Mouse (Mus musculus): ENCODE data around the gene E2f2.

Gene E2f2

DNA sequence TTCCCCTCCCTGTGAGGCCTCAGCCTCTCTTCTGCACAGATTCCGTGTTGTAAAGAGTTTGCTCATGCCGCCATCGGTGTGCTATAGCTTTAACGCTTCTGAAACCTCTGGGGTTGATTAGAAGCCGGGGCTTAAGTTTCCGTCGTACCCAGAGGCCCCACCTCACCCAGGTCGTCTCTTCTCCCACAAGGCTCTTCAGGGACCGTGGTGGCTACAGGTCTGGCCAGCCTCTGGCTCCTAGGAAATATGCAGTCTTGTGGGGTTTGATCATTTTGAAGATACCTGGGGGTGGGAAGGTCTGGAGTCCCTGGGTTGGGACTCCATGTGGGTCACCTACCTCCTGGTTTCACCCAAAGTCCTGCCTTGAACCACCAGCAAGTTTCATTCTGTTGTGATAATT, 23.4 kb downstream of the E2f2 start:
- in situ Hi-C loops (cut with MboI; ENCODE audit: unreplicated experiment in 2 of 2) = loop anchor here (5.0 kb wide), 1 partner anchor 33 kb away; no protein-coding TSS in a partner anchor

DNA sequence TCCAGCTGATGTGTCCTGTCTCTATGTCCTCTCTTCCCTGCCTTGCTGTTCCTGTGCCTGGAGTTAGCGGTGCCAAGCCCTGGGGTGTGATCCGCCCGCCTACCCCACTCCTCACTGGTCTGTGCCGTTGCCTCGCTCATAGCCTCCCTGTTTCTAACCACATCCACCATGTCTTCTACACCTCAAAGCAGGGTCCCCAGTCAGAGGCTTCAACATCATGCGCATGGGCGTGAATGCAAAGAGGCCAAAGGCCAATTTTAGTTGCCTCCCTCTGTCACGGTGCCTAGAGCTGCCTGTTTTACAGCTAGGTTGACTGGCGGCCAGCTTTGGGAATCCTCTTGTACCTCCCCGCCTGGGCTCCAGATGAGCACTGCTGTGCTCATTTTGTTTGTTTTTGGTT, 24.0 kb downstream of the E2f2 start:
- in situ Hi-C loops (cut with MboI; ENCODE audit: unreplicated experiment in 2 of 2) = loop anchor here (5.0 kb wide), 1 partner anchor 34 kb away; no protein-coding TSS in a partner anchor

DNA sequence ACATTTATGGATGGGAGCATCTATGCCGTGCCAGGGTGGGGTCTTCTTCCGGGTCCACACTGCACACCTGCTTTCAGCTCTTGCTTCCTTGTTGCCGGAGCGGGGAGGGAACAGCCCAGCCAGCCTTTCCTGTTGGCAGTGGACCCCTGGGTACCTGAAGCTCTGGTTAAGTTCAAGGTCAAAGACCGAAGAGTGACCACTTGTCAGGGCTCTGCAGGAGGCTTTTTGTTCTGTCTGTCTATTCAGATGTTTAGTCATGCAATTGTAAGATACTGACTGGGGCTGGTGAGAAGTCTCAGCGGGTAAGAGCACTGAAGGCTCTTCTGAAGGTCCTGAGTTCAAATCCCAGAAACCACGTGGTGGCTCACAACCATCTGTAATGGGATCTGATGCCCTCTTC, 26.7 kb downstream of the E2f2 start:
- in situ Hi-C loops (cut with MboI; ENCODE audit: unreplicated experiment in 2 of 2) = loop anchor here (5.0 kb wide), 1 partner anchor 37 kb away; no protein-coding TSS in a partner anchor

DNA sequence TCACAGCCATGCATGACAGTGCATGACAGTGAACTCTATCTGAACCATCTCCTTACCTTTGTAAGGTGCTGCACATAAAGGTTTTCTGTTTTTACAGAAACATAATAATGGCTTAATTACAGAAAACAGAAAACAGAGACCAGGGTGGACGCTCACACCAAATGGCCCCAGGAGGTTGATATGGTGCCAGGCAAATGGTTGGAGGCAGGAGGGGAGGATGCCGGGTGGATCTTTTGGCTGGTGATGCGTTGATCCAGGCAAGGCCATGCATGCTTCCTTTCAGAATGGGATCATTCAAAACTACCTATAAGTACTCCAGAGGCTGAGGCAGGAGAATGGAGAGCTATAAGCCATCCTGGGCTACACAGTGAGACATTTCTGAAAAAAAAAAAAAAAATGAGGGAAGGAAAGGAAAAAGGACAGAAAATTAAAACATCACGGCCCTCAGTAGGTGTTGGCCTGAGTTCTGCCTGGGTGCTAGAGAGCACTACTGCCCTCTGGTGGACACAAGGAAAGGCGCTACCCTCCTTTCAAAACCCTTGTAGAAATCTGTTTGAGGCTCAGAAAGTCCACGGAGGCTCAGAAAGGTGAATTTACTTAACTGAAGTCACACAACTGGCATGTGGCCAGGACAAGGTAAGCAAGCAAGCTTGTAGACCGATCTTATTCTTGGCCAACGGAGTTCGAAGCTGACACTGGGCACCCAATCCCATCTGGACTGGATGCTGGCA, 27.5 kb downstream of the E2f2 start:
- in situ Hi-C loops (cut with MboI; ENCODE audit: unreplicated experiment in 2 of 2) = loop anchor here (5.0 to 25.0 kb wide), 4 partner anchors 37 to 863 kb away; partner anchors contain the start of gene Lactbl1 (in 1 of the 2)

DNA sequence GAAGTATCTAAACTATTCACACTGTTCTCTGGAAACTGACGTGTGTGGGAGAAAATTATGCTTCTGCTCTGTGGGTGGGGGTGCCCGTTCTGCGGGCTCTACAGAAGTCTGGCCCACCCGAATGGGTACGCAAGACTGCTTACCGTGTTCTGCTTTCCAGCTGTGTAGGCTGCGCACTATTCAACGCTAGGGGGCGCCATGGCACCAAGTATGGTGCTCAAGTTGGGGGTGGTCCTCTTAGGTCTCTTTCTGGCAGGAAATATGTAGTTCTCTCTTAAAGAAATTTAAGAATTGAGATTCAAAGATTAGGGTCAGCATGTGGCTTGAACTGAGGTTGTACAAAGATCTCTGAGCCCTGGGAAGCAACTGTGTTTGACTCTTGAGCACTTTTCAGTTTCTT, 30.3 kb downstream of the E2f2 start:
- in situ Hi-C loops (cut with MboI; ENCODE audit: unreplicated experiment in 2 of 2) = loop anchor here (5.0 to 25.0 kb wide), 3 partner anchors 40 to 860 kb away; partner anchors contain the start of gene Lactbl1 (in 1 of the 2)

DNA sequence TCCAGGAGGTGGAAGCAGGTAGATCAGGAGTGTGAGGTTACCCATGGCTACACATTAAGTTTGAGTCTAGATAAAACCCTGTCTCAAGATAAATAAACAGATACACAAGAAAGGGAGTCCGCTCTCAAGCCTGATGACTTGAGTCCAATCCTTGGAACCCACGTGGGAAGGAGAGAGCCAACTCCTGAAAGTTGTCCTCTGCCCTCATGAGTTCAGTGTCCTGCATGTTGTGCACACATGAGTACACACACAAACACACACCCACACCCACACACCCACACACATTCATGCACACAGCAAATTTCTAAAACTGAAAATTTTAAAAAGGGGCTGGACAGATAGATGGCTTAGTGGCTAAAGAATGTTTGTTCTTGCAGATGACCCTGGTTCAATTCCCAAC, 32.6 kb downstream of the E2f2 start:
- in situ Hi-C loops (cut with MboI; ENCODE audit: unreplicated experiment in 2 of 2) = loop anchor here (5.0 to 25.0 kb wide), 3 partner anchors 38 to 858 kb away; partner anchors contain the start of gene Lactbl1 (in 1 of the 2)

DNA sequence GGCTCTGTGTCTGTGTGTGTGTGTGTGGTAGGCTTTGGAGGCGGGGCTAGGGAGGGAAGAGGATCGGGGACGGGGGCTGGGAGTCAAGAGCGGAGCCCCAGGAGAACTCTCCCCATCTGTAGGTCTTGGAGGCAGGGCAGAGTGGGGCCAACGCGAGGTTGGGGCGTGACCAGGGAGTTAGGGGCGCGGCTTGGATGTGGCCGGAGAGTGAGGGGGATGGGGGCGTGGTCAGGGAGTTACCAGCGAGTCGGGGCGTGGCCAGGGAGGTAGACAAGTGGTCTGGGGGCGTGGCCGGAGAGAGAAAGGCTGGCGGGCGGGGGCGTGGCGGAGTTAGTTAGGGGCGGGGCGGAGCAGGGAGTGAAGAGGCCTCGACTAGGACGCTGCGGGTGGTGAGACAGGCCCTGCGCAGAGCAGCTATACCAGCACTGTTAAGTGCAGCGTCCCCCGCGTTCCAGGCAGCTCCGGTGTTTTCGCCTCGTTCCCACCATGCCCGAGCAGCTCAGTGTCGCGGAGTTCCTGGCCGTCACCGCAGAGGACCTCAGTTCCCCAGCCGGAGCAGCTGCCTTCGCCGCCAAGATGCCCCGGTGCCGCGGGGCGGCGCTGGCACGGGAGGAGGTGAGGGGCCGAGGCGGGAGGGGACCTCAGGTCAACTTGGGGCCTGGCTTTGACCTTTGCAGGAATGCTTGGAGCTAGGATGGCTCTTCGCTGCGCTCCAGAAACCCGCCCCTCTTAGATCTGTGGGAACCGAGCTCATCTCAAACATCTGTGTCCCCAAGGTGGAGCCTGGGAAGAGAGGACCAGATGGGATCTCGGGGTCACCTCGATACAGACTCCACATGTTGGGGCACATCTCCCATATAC, 34.1 kb downstream of the E2f2 start, which contains the start of gene Asap3:
Gene Asap3 (plus strand): TSS at position 333 of the 861 bp plus-strand sequence.
- in situ Hi-C loops (cut with MboI; ENCODE audit: unreplicated experiment in 2 of 2) = loop anchor here (5.0 to 25.0 kb wide), 3 partner anchors 36 to 856 kb away; partner anchors contain the start of gene Lactbl1 (in 1 of the 2)

DNA sequence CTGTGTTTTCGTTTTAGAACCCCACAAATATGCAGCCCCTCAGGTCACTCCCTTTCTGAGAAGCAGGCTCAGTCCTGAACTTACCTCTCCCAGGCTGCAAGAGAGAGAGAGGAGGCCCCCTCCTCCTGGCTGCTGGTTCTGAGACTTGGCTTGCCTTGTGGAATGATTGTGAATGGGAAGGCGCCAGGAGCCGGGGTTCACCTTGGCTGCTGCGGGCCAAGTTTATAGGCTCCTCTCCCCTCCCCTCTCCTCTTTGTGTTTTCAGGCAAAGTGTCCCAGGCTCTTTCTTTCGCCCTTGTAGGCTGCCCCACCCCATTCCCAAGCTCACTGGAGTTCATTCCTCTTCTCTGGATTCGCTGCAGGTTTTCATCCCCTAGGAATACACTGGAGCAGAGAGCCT, 34.7 kb downstream of the E2f2 start:
- in situ Hi-C loops (cut with MboI; ENCODE audit: unreplicated experiment in 2 of 2) = loop anchor here (5.0 to 25.0 kb wide), 3 partner anchors 35 to 855 kb away; partner anchors contain the start of gene Lactbl1 (in 1 of the 2)

DNA sequence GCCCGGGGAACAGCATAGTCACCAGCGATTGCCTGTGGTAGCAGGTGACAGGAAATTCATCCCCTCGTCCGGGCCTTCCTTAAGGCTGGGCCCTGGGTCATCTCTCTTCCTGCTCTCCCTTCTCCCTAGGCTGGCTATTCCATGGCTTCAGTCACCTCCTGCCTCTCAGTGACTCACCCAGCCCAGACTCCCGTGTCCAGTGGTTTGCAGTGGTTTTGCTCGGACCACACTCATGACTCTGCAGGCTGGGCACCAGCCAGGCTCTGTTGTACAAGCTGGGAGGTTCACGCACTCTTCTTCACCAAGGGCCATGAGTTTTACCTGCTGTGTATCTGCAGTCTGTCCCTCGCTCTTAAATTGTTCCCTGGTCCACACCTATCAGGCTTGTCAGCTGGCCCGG, 38.7 kb downstream of the E2f2 start:
- in situ Hi-C loops (cut with MboI; ENCODE audit: unreplicated experiment in 2 of 2) = loop anchor here (25.0 kb wide), 1 partner anchor 851 kb away; no protein-coding TSS in a partner anchor

DNA sequence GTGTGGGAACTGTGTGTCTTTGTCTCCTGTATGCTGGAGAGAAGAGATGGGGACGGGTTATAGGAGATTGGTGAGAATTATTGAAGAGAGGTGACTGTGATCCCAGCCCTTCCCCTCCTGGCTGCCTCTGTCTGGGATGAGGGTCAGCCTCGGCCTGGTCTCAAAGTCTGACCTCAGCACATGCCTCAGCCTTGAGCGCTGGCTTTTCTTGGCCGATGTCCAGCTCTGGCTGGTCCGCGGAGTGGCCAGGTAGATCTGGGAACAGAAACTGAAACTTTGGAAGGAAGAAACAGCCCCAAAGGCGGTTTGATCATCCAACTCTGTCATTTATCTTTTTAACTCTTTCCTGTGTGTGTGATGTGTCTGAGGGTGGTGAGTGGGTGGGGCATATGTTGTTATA, 41.4 kb downstream of the E2f2 start:
- in situ Hi-C loops (cut with MboI; ENCODE audit: unreplicated experiment in 2 of 2) = loop anchor here (25.0 kb wide), 1 partner anchor 849 kb away; no protein-coding TSS in a partner anchor

DNA sequence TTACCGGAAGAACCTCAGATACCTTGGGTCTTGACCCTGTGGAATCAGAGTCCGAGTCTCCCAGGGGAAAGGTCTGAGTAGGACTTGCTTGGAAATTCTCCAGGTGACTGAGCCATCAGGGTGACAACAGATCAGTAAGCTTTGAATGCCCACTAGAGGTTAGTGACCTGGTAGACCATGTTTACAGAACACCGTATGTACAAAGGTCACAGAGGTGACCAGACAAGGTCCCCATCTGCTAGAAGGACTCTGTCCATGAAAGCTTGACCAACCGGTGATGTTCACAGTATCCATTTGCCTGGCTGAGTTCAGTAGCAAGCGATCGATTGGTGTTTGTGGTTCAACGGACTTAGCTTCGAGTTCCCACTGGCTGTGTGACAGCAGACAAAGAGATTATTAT, 42.6 kb downstream of the E2f2 start:
- in situ Hi-C loops (cut with MboI; ENCODE audit: unreplicated experiment in 2 of 2) = loop anchor here (25.0 kb wide), 1 partner anchor 847 kb away; no protein-coding TSS in a partner anchor

DNA sequence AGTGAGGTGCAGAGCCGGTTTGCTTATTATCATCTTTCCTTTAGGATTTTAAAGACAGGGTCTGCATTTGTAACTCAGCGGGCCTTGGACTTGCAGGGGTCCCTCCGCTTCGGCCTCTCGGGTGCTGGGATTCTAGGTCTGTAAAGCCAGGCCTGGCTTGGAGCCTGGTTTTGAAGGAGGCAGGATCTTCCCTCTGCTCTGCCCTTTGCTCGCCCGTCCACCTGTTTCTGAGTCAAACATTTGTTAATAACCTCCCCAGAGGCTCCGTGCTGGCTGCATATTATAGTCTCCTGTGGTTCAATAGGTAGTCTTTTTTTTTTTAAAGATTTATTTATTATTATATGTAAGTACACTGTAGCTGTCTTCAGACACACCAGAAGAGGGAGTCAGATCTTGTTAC, 43.4 kb downstream of the E2f2 start:
- in situ Hi-C loops (cut with MboI; ENCODE audit: unreplicated experiment in 2 of 2) = loop anchor here (25.0 kb wide), 1 partner anchor 847 kb away; no protein-coding TSS in a partner anchor

DNA sequence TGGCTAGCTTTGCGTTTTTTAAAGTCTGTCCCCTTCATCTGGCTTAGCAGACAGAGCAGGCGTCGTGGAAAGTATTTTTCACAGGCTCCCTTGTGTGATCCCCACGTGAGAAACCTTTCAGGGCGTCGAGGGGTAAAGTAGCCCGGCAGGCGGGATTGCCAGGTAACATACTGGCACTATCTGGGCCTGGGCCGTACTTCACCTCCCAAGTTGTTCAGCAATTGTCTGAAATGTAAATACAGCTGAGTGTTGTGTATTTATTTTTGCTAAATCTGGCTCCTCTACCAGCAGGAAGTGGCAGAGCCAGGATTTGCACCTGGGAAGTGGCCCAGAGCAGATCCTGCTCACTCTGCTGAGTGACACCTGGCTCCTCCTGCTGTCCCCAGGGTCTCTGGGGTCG, 44.9 kb downstream of the E2f2 start:
- in situ Hi-C loops (cut with MboI; ENCODE audit: unreplicated experiment in 2 of 2) = loop anchor here (25.0 kb wide), 1 partner anchor 845 kb away; no protein-coding TSS in a partner anchor

DNA sequence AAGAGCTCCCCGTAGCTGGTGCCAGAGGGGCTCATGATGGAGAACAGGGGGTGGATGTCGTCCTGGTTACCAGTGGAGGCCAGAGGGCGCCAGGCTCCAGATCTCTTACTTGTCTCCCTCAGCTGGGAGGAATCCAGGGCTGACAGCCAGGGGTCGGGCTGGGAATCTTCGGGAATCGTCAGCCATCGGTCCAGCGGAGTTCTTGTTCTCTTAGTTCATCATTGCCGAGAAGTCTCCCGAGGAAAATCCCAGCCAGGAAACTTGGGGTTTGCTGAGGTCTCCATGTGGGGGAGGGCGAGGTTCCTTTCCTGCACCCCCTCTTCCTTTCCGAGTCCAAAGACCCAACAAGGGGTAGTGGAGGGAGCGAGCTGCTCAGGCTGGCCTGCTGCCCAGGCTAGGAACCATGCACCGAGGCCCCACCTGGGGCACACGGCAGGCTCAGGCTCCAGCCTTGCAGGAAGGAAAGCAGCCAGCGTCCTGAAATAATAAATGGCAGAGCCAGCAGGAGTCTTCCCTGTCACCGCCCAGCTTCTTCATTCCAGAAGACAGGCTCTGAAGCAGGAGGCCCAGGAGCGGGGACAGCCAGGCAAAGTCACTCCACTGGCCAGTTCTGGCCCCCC, 46.5 kb downstream of the E2f2 start:
- in situ Hi-C loops (cut with MboI; ENCODE audit: unreplicated experiment in 2 of 2) = loop anchor here (25.0 kb wide), 1 partner anchor 844 kb away; no protein-coding TSS in a partner anchor

DNA sequence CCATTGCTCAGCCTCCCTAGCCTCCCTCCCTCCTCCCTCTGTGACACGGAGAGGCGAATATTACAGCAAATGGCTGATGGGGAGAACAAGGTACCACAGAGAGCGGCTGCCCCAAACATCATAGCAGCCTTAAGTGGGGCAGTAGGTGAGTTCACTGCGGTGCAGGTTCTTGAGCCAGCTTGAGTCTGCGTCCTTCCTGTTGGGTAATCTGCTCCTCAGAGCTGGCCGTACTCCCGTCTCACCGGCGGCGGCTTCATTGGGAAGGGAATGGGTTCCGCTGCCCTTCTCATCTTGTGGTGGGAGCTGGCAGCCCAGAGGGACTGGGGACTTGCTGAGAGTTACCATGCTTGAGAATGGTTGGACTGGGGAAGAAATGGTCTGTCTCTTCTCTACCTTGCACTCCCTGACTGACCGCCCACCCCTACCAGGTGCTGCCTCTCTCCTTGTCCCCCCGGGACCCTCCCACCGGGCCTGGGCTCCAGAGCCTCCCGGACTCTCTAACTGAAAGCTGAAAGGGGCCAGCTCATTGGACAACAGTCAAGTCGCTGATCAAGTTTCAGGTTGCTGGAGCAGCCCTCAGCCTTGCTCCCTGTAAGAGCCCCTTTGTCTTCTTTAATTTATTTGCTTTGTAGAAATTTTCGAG, 48.1 kb downstream of the E2f2 start:
- in situ Hi-C loops (cut with MboI; ENCODE audit: unreplicated experiment in 2 of 2) = loop anchor here (25.0 kb wide), 1 partner anchor 842 kb away; no protein-coding TSS in a partner anchor

DNA sequence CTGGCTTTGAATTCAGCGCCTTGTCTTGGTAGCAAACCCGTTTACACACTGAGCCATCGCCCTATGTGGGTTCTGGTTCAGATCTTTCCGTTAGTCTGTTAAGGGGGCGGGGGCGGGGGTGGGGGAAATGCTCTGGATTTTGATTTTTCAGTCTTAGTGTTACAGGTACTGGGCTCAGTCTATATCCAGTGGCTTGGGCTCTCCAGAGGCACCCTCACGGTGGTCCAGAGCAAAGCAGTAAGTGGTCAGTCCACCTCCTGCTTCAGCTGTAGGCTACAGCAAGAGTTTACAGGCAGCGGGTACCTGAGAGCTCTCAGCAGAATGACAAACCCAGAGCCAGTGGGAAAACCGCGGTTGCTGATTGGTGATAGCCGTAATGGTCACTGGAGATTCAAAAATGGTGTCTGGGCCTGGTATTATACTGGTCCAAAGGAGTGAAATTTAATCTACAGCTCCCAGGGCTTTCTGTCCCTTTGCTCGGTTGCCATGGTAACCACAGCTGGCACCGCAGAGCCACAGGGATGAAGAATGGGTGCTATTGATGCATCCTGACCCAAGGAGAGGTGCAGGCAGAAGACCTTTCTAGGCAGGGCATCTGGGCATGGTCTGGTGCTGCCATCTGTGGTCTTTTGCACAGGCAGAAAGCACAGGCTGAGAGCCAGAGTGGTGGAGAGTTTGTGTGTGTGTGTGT, 51.5 kb downstream of the E2f2 start:
- in situ Hi-C loops (cut with MboI; ENCODE audit: unreplicated experiment in 2 of 2) = loop anchor here (25.0 kb wide), 1 partner anchor 839 kb away; no protein-coding TSS in a partner anchor

DNA sequence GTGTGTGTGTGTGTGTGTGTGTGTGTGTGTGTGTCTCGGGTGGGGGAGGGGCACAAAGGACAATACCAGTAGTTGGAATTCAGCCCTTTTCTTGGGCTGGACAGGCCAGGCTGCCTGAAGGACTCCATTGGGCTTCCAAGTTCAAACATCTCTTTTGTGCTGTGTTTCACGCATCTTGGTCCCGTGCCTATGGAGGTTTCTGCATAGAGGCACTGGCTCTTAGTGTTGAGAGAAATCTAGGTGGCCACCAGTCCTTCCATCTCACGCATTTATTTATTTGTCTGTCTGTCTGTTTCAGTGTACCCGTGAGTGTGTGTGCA, 52.0 kb downstream of the E2f2 start:
- in situ Hi-C loops (cut with MboI; ENCODE audit: unreplicated experiment in 2 of 2) = loop anchor here (25.0 kb wide), 1 partner anchor 838 kb away; no protein-coding TSS in a partner anchor

DNA sequence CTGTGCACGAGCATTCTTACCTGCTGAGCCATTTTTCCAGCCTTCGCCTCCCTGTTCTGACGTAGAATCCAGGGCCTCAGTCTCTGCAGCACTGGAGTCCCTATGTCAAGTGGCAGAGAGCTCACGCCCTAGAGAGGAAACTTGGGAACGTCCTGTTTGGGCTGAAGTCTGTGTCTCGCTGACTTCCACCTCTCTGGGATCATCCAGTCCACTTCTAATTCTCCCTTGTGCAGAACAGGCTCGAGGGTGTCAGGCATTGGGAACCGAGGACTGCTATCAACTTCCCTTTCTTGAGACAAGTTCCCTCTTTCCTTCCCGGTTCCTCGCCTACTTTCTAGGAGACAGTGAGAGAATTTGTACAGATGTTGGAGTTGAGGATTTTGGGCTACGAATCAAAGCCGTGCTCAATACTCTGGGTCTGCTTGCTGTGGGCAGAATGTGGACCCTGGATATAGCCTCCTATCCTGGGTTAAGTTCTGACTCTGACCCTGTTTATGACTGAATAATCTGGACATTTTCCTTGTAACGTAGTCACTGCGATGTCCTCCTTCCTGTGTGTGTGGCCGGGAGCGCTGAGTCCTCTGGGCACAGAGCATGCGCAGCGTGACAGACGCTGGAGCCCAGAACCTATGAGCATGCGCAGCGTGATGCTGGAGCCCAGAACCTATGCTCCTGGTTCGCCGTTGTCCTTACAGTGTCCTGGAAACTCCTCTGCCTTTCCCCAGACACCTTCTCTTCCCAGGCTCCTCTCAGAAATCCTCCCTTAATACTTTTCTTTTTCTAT, 52.7 kb downstream of the E2f2 start:
- in situ Hi-C loops (cut with MboI; ENCODE audit: unreplicated experiment in 2 of 2) = loop anchor here (25.0 kb wide), 1 partner anchor 837 kb away; no protein-coding TSS in a partner anchor

Data from v-Abl transformed pro-B cells (cell line).